Mouse (Mus musculus): ENCODE results near the gene Eif4e. TPM values are rescaled to one million over a fixed set of nuclear protein-coding genes. Genes with fewer than 3 reads are reported as not detected.
"Not testable (repeated sequence)": the region's sequence is repeated elsewhere in the genome, so short reads cannot be mapped to it uniquely, and the experiment has no call there.

Gene Eif4e
- polyA plus RNA-seq, 1 experiment from 2014 or later: 286 TPM

DNA sequence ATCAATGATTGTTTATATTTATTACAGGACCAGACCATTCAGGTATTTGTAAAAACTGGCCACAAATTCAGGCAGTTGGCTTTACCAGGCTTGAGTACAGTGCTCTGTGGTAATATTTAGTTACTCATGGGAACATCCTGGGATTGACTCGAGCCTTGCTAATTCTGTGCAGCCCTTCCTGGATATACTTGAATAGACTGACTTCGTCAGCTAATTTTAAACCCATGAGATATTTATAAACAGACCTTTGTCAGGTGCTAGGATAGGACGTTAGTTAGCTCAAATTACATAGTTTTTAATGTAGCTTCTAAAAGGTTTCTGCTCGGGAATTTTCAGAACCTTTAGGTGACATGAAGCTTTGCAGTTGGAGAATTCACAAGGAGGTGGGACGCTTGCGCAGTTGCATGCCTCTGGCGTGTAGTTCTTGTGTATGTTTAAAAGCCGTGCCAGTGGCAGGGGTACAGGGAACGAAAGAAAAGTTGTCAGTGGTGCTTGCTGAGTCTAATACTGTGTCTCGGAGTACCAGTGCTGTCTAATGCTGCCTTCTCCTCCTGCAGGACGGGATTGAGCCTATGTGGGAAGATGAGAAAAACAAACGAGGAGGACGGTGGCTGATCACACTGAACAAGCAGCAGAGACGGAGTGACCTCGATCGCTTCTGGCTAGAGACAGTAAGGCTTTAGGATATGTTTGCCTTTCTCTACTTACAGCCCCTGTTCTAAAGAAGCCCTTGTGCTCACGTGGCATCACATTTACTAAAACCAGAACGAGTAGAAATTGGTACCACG lies 24.6 kb downstream of the Eif4e start:
- Histone ChIP-seq H3K4me1 (ENCODE audit: control insufficient read depth, insufficient read depth, low read length) (peaks cover 2% of the 10 kb centered on the region), H3K27me3 (ENCODE audit: control insufficient read depth, insufficient read depth, low read length) (no peaks in the 10 kb centered on the region), H3K9ac (ENCODE audit: low read length) (peak overlapping the region; percentile 30; the same call in 1 of the 2 replicates), H3K4me3 (ENCODE audit: low read length) (no peak overlapping the region), H3K27ac (ENCODE audit: low read length) (peak overlapping the region; percentile 82), H3K9me3 (replicated peaks; ENCODE audit: control insufficient read depth, low read length) (no peaks in the 10 kb centered on the region), H3K4me2 (ENCODE audit: low read depth, low read length) (peak overlapping the region; percentile 16; the same call in 1 of the 2 replicates), H3K36me3 (ENCODE audit: control insufficient read depth, insufficient read depth) (peaks cover 20% of the 10 kb centered on the region)
- 77% methylated on average over 19 of the region's 19 CpGs for WGBS
- ATAC-seq (replicated peaks; ENCODE audit: extremely low read depth, insufficient read depth, low FRiP score): peak; percentile 76; the same call in 1 of the 2 replicates

- H3K9me3 ChIP-seq (replicated peaks; ENCODE audit: control insufficient read depth, low read length); H3K9ac ChIP-seq (ENCODE audit: low read length); ATAC-seq (replicated peaks; ENCODE audit: extremely low read depth, insufficient read depth, low FRiP score); H3K27me3 ChIP-seq (ENCODE audit: control insufficient read depth, insufficient read depth, low read length); H3K4me3 ChIP-seq (ENCODE audit: low read length); H3K4me1 ChIP-seq (ENCODE audit: control insufficient read depth, insufficient read depth, low read length); H3K27ac ChIP-seq (ENCODE audit: low read length); H3K4me2 ChIP-seq (ENCODE audit: low read depth, low read length): not testable (repeated sequence)
- H3K36me3 ChIP-seq (ENCODE audit: control insufficient read depth, insufficient read depth): peaks cover 30% of the 10 kb centered on the region
- 72% methylated on average over 8 of the region's 8 CpGs for WGBS
Measured at GRCm38 (mm10) chr3:138555279-138555678, 29.3 kb downstream of the Eif4e start.

GRCm38 (mm10) chr3:138558529-138558928 lies 32.5 kb downstream of the Eif4e start:
- no peak overlapping the region for H3K27ac ChIP-seq (ENCODE audit: low read length)
- no peak overlapping the region for H3K4me2 ChIP-seq (ENCODE audit: low read depth, low read length)
- H3K27me3 ChIP-seq (ENCODE audit: control insufficient read depth, insufficient read depth, low read length): no peaks in the 10 kb centered on the region
- ATAC-seq (replicated peaks; ENCODE audit: extremely low read depth, insufficient read depth, low FRiP score): peak; percentile 44; the same call in 1 of the 2 replicates
- WGBS: 64% methylated on average over 4 of the region's 4 CpGs
- no peaks in the 10 kb centered on the region for H3K9me3 ChIP-seq (replicated peaks; ENCODE audit: control insufficient read depth, low read length)
- no peak overlapping the region for H3K4me3 ChIP-seq (ENCODE audit: low read length)
- H3K36me3 ChIP-seq (ENCODE audit: control insufficient read depth, insufficient read depth): peaks cover 13% of the 10 kb centered on the region
- no peak overlapping the region for H3K9ac ChIP-seq (ENCODE audit: low read length)
- peaks cover 4% of the 10 kb centered on the region; the same call in 1 of the 2 replicates for H3K4me1 ChIP-seq (ENCODE audit: control insufficient read depth, insufficient read depth, low read length)

DNA sequence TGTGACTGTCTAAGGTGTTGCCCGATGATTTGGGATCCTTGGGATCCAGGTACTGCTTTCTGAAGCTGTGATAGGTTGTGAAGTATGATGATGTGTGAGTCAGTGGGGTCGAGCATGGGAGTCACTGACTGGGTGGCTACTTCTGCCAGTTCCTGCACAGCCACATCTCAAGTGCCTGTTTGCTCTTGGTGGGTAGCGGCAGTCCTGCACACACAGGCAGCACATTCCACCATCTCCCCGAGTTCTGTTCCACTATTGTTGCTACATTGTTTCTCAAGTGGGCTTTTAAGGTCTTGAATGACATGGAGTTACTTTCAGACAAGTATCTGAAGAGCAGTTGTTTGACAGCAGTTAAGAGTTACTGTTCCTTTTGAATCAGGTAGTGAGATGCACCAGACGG lies 34.3 kb downstream of the Eif4e start:
- WGBS: 59% methylated on average over 5 of the region's 5 CpGs
- peaks cover 11% of the 10 kb centered on the region; the same call in 1 of the 2 replicates for H3K36me3 ChIP-seq (ENCODE audit: control insufficient read depth, insufficient read depth)
- peaks cover 4% of the 10 kb centered on the region; the same call in 1 of the 2 replicates for H3K4me1 ChIP-seq (ENCODE audit: control insufficient read depth, insufficient read depth, low read length)
- no peaks in the 10 kb centered on the region for H3K27me3 ChIP-seq (ENCODE audit: control insufficient read depth, insufficient read depth, low read length)
- H3K9me3 ChIP-seq (replicated peaks; ENCODE audit: control insufficient read depth, low read length): no peaks in the 10 kb centered on the region
- H3K4me2 ChIP-seq (ENCODE audit: low read depth, low read length): no peak overlapping the region
- no peak overlapping the region for H3K4me3 ChIP-seq (ENCODE audit: low read length)
- no peak overlapping the region for H3K9ac ChIP-seq (ENCODE audit: low read length)
- ATAC-seq (replicated peaks; ENCODE audit: extremely low read depth, insufficient read depth, low FRiP score): no peak
- no peak overlapping the region for H3K27ac ChIP-seq (ENCODE audit: low read length)

GRCm38 (mm10) chr3:138560886-138561285 lies 34.9 kb downstream of the Eif4e start:
- H3K27me3 ChIP-seq (ENCODE audit: control insufficient read depth, insufficient read depth, low read length): no peaks in the 10 kb centered on the region
- H3K27ac ChIP-seq (ENCODE audit: low read length): no peak overlapping the region
- H3K4me3 ChIP-seq (ENCODE audit: low read length): no peak overlapping the region
- no peak overlapping the region for H3K4me2 ChIP-seq (ENCODE audit: low read depth, low read length)
- ATAC-seq (replicated peaks; ENCODE audit: extremely low read depth, insufficient read depth, low FRiP score): no peak
- no peaks in the 10 kb centered on the region for H3K9me3 ChIP-seq (replicated peaks; ENCODE audit: control insufficient read depth, low read length)
- H3K36me3 ChIP-seq (ENCODE audit: control insufficient read depth, insufficient read depth): peaks cover 11% of the 10 kb centered on the region; the same call in 1 of the 2 replicates
- WGBS: 90% methylated on average over 3 of the region's 3 CpGs
- H3K4me1 ChIP-seq (ENCODE audit: control insufficient read depth, insufficient read depth, low read length): peaks cover 4% of the 10 kb centered on the region; the same call in 1 of the 2 replicates
- no peak overlapping the region for H3K9ac ChIP-seq (ENCODE audit: low read length)

- peaks cover 10% of the 10 kb centered on the region; the same call in 1 of the 2 replicates for H3K4me1 ChIP-seq (ENCODE audit: control insufficient read depth, insufficient read depth, low read length)
- H3K36me3 ChIP-seq (ENCODE audit: control insufficient read depth, insufficient read depth): no peaks in the 10 kb centered on the region
- H3K9me3 ChIP-seq (replicated peaks; ENCODE audit: control insufficient read depth, low read length): peaks cover 8% of the 10 kb centered on the region
- H3K9ac ChIP-seq (ENCODE audit: low read length): no peak overlapping the region
- H3K27me3 ChIP-seq (ENCODE audit: control insufficient read depth, insufficient read depth, low read length): no peaks in the 10 kb centered on the region
- H3K4me3 ChIP-seq (ENCODE audit: low read length): no peak overlapping the region
- H3K27ac ChIP-seq (ENCODE audit: low read length): no peak overlapping the region
- WGBS: 84% methylated on average over 10 of the region's 10 CpGs
- no peak overlapping the region for H3K4me2 ChIP-seq (ENCODE audit: low read depth, low read length)
- ATAC-seq (replicated peaks; ENCODE audit: extremely low read depth, insufficient read depth, low FRiP score): no peak
Measured at GRCm38 (mm10) chr3:138578867-138579266, 52.9 kb downstream of the Eif4e start.

- Histone ChIP-seq H3K4me2 (ENCODE audit: low read depth, low read length) (no peak overlapping the region), H3K27ac (ENCODE audit: low read length) (no peak overlapping the region), H3K36me3 (ENCODE audit: control insufficient read depth, insufficient read depth) (no peaks in the 10 kb centered on the region), H3K9ac (ENCODE audit: low read length) (no peak overlapping the region), H3K4me3 (ENCODE audit: low read length) (no peak overlapping the region), H3K9me3 (replicated peaks; ENCODE audit: control insufficient read depth, low read length) (peaks cover 8% of the 10 kb centered on the region), H3K4me1 (ENCODE audit: control insufficient read depth, insufficient read depth, low read length) (peaks cover 7% of the 10 kb centered on the region; the same call in 1 of the 2 replicates), H3K27me3 (ENCODE audit: control insufficient read depth, insufficient read depth, low read length) (no peaks in the 10 kb centered on the region)
- no peak for ATAC-seq (replicated peaks; ENCODE audit: extremely low read depth, insufficient read depth, low FRiP score)
- WGBS: 64% methylated on average over 7 of the region's 7 CpGs
Measured at GRCm38 (mm10) chr3:138586213-138586612, 60.2 kb downstream of the Eif4e start.

- no peaks in the 10 kb centered on the region for H3K36me3 ChIP-seq (ENCODE audit: control insufficient read depth, insufficient read depth)
- H3K27ac ChIP-seq (ENCODE audit: low read length): no peak overlapping the region
- WGBS: 88% methylated on average over 4 of the region's 4 CpGs
- ATAC-seq (replicated peaks; ENCODE audit: extremely low read depth, insufficient read depth, low FRiP score): no peak
- H3K27me3 ChIP-seq (ENCODE audit: control insufficient read depth, insufficient read depth, low read length): no peaks in the 10 kb centered on the region
- peaks cover 8% of the 10 kb centered on the region for H3K9me3 ChIP-seq (replicated peaks; ENCODE audit: control insufficient read depth, low read length)
- no peak overlapping the region for H3K9ac ChIP-seq (ENCODE audit: low read length)
- H3K4me1 ChIP-seq (ENCODE audit: control insufficient read depth, insufficient read depth, low read length): no peaks in the 10 kb centered on the region
- no peak overlapping the region for H3K4me2 ChIP-seq (ENCODE audit: low read depth, low read length)
- H3K4me3 ChIP-seq (ENCODE audit: low read length): no peak overlapping the region
Measured at GRCm38 (mm10) chr3:138587137-138587536, 61.2 kb downstream of the Eif4e start.

- H3K9ac ChIP-seq (ENCODE audit: low read length): no peak overlapping the region
- WGBS: 56% methylated on average over 9 of the region's 9 CpGs
- no peak overlapping the region for H3K27ac ChIP-seq (ENCODE audit: low read length)
- H3K4me1 ChIP-seq (ENCODE audit: control insufficient read depth, insufficient read depth, low read length): no peaks in the 10 kb centered on the region
- H3K27me3 ChIP-seq (ENCODE audit: control insufficient read depth, insufficient read depth, low read length): no peaks in the 10 kb centered on the region
- no peak for ATAC-seq (replicated peaks; ENCODE audit: extremely low read depth, insufficient read depth, low FRiP score)
- H3K4me2 ChIP-seq (ENCODE audit: low read depth, low read length): no peak overlapping the region
- H3K4me3 ChIP-seq (ENCODE audit: low read length): no peak overlapping the region
- peaks cover 6% of the 10 kb centered on the region for H3K9me3 ChIP-seq (replicated peaks; ENCODE audit: control insufficient read depth, low read length)
- no peaks in the 10 kb centered on the region for H3K36me3 ChIP-seq (ENCODE audit: control insufficient read depth, insufficient read depth)
Measured at GRCm38 (mm10) chr3:138588001-138588400, 62.0 kb downstream of the Eif4e start.
